Mouse (Mus musculus) lung, postnatal 4 days (tissue): Measurements from ENCODE around the gene Trpm6.

ENCODE experiments used
- DNase-seq, 2 experiments: peaks; one replicate each; pipeline ENCODE4 v3.0.0; 2021

Trpm6 gene

GRCm38 (mm10) chr19:18749598-18750339, at the start of gene Trpm6:
Gene Trpm6 (plus strand): TSS chr19:18749983.
- peak; percentile 49 to 64 for DNase-seq

GRCm38 (mm10) chr19:18708101-18708500, 41.7 kb upstream of the Trpm6 start:
- DNase-seq, result no peak

- no peak for DNase-seq
These were observed 38.9 kb upstream of the Trpm6 start for GRCm38 (mm10) chr19:18710903-18711302.

GRCm38 (mm10) chr19:18711589-18711988, 38.2 kb upstream of the Trpm6 start:
- no peak for DNase-seq

- no peak for DNase-seq
These were observed 37.5 kb upstream of the Trpm6 start for GRCm38 (mm10) chr19:18712153-18712865.

- peak; percentile 98 to 99 for DNase-seq
These were observed 36.9 kb upstream of the Trpm6 start, which contains the start of gene D030056L22Rik for GRCm38 (mm10) chr19:18712866-18713300. Gene D030056L22Rik (plus strand): TSS chr19:18713193.

- DNase-seq, result peak; percentile 71 to 74
These were observed 36.4 kb upstream of the Trpm6 start for GRCm38 (mm10) chr19:18713357-18713756.

GRCm38 (mm10) chr19:18716374-18716773, 33.4 kb upstream of the Trpm6 start:
- peak in 1 of 2 experiments; percentile 78 for DNase-seq

GRCm38 (mm10) chr19:18720337-18720736, 29.4 kb upstream of the Trpm6 start:
- no peak for DNase-seq

- no peak for DNase-seq
These were observed 24.6 kb upstream of the Trpm6 start for GRCm38 (mm10) chr19:18725186-18725585.

GRCm38 (mm10) chr19:18730255-18730654, 19.5 kb upstream of the Trpm6 start:
- DNase-seq, result no peak

- DNase-seq, result no peak
These were observed 18.7 kb upstream of the Trpm6 start for GRCm38 (mm10) chr19:18731077-18731476.

- DNase-seq, result no peak
These were observed 13.9 kb upstream of the Trpm6 start for GRCm38 (mm10) chr19:18735901-18736300.

GRCm38 (mm10) chr19:18739146-18739545, 10.6 kb upstream of the Trpm6 start:
- DNase-seq, result no peak

GRCm38 (mm10) chr19:18743946-18744345, 5.8 kb upstream of the Trpm6 start:
- peak; percentile 26 to 50 for DNase-seq

- DNase-seq, result no peak
These were observed 3.0 kb upstream of the Trpm6 start for GRCm38 (mm10) chr19:18746576-18747340.

- DNase-seq, result no peak
These were observed 2.4 kb upstream of the Trpm6 start for GRCm38 (mm10) chr19:18747379-18747778.

- DNase-seq, result no peak
These were observed 7.4 kb downstream of the Trpm6 start for GRCm38 (mm10) chr19:18757191-18757590.

- DNase-seq, result no peak
These were observed 7.9 kb downstream of the Trpm6 start for GRCm38 (mm10) chr19:18757706-18758105.

GRCm38 (mm10) chr19:18758269-18758668, 8.5 kb downstream of the Trpm6 start:
- peak; percentile 31 to 69 for DNase-seq

- DNase-seq, result peak in 1 of 2 experiments; percentile 35
These were observed 9.1 kb downstream of the Trpm6 start for GRCm38 (mm10) chr19:18758916-18759315.

GRCm38 (mm10) chr19:18766399-18766798, 16.6 kb downstream of the Trpm6 start:
- no peak for DNase-seq

GRCm38 (mm10) chr19:18771048-18771447, 21.3 kb downstream of the Trpm6 start:
- DNase-seq, result no peak
